Mouse (Mus musculus) stomach, embryonic 16.5 days (tissue): ENCODE measurements around the gene Armt1. TPM values are rescaled to one million over a fixed set of nuclear protein-coding genes. Genes with fewer than 3 reads are reported as not detected.

ENCODE experiments used
- ATAC-seq: fragments of 200-750 bp; cut with Nextera tagmentation; 2 replicates; pipeline ENCODE4 v1.8.0; 2017; ENCODE audit warnings: moderate number of reproducible peaks, moderate TSS enrichment; ENCODE audit not compliant: insufficient read depth, low FRiP score
- H3K27ac ChIP-seq: fragments of 300-500 bp; sonication (generic); 2 replicates; pipeline ENCODE4 v1.5.1; 2014; ENCODE audit warnings: low read length
- H3K27me3 ChIP-seq: fragments of 300-500 bp; sonication (generic); 2 replicates; pipeline ENCODE4 v1.6.1; 2014; ENCODE audit warnings: low read length, control low read depth, mixed read lengths; ENCODE audit not compliant: control insufficient read depth, insufficient read depth
- H3K36me3 ChIP-seq: fragments of 300-500 bp; sonication (generic); 2 replicates; pipeline ENCODE4 v1.6.1; 2014; ENCODE audit warnings: low read length; ENCODE audit not compliant: control insufficient read depth, insufficient read depth
- H3K4me1 ChIP-seq: fragments of 300-500 bp; sonication (generic); 2 replicates; pipeline ENCODE4 v1.6.1; 2014; ENCODE audit warnings: low read length, control low read depth, mixed read lengths; ENCODE audit not compliant: control insufficient read depth, insufficient read depth
- H3K4me2 ChIP-seq: fragments of 300-500 bp; sonication (generic); 2 replicates; pipeline ENCODE4 v1.6.1; 2014; ENCODE audit warnings: low read depth, low read length, mixed read lengths
- H3K4me3 ChIP-seq: fragments of 300-500 bp; sonication (generic); replicated peaks from 2 replicates; pipeline ENCODE4 v1.5.1; 2014; ENCODE audit warnings: mild to moderate bottlenecking, low read length
- H3K9ac ChIP-seq: fragments of 300-500 bp; sonication (generic); 2 replicates; pipeline ENCODE4 v1.6.1; 2014; ENCODE audit warnings: low read length
- H3K9me3 ChIP-seq: fragments of 300-500 bp; sonication (generic); replicated peaks from 2 replicates; pipeline ENCODE4 v1.6.1; 2016; ENCODE audit warnings: low read length, control low read depth; ENCODE audit not compliant: control insufficient read depth
- WGBS: fragments of 180-500 bp; shearing (Covaris S2); extraction: QIAGEN DNeasy Blood & Tissue Kit; methylation state at CpG from one replicate; pipeline ENCODE4 v1.1.7; 2014; 5-methylcytosine and 5-hydroxymethylcytosine counted together
- polyA plus RNA-seq: library from polyadenylated mRNA; unstranded; fragments of >200 nt; fragmentation: Nextera tagmentation; extraction: Ambion mirVana; gene quantifications from 2 replicates; pipeline ENCODE4 v1.2.1, GENCODE M21; 2015

Armt1 gene
- polyA plus RNA-seq, 1 experiment from 2014 or later, result 15.3 TPM

- WGBS, result 51% methylated on average over 2 of the region's 3 CpGs
- Histone ChIP-seq H3K4me2 (no peak overlapping the region), H3K4me1 (no peaks in the 10 kb centered on the region), H3K27me3 (no peaks in the 10 kb centered on the region), H3K4me3 (no peak overlapping the region), H3K27ac (no peak overlapping the region), H3K9ac (no peak overlapping the region), H3K9me3 (no peaks in the 10 kb centered on the region), H3K36me3 (no peaks in the 10 kb centered on the region)
- ATAC-seq, result no peak
These were observed 59.0 kb downstream of the Armt1 start for GRCm38 (mm10) chr10:4491281-4491680.

GRCm38 (mm10) chr10:4492045-4492444, 59.8 kb downstream of the Armt1 start:
- no peaks in the 10 kb centered on the region for H3K4me1 ChIP-seq
- no peak overlapping the region for H3K4me2 ChIP-seq
- no peaks in the 10 kb centered on the region for H3K9me3 ChIP-seq
- no peak overlapping the region for H3K27ac ChIP-seq
- no peak overlapping the region for H3K9ac ChIP-seq
- H3K27me3 ChIP-seq, result no peaks in the 10 kb centered on the region
- 65% methylated on average over 1 of the region's 1 CpGs for WGBS
- ATAC-seq, result no peak
- no peak overlapping the region for H3K4me3 ChIP-seq
- H3K36me3 ChIP-seq, result no peaks in the 10 kb centered on the region

- Histone ChIP-seq H3K4me3 (no peak overlapping the region), H3K9me3 (no peaks in the 10 kb centered on the region), H3K9ac (no peak overlapping the region), H3K27me3 (no peaks in the 10 kb centered on the region), H3K27ac (no peak overlapping the region), H3K4me2 (no peak overlapping the region), H3K4me1 (no peaks in the 10 kb centered on the region), H3K36me3 (no peaks in the 10 kb centered on the region)
- ATAC-seq, result no peak
- 19% methylated on average over 4 of the region's 4 CpGs for WGBS
These were observed 60.6 kb downstream of the Armt1 start for GRCm38 (mm10) chr10:4492909-4493308.

GRCm38 (mm10) chr10:4503251-4503650, 71.0 kb downstream of the Armt1 start:
- H3K4me1 ChIP-seq, result no peaks in the 10 kb centered on the region
- 77% methylated on average over 8 of the region's 8 CpGs for WGBS
- H3K36me3 ChIP-seq, result no peaks in the 10 kb centered on the region
- H3K27me3 ChIP-seq, result no peaks in the 10 kb centered on the region
- no peak overlapping the region for H3K27ac ChIP-seq
- no peak overlapping the region for H3K9ac ChIP-seq
- no peaks in the 10 kb centered on the region for H3K9me3 ChIP-seq
- H3K4me3 ChIP-seq, result no peak overlapping the region
- H3K4me2 ChIP-seq, result no peak overlapping the region
- no peak for ATAC-seq

Other genes with a start within 250 kb of the Armt1 start
- gene Akap12, start 166.1 kb upstream of the Armt1 start, polyA plus RNA-seq, result 68.1 and 71.4 TPM in 2 replicates
- gene Zbtb2, start 44.4 kb upstream of the Armt1 start, polyA plus RNA-seq, result 11.7 and 12.8 TPM in 2 replicates
- gene Rmnd1, start 79 bp upstream of the Armt1 start, polyA plus RNA-seq, result 43.1 and 44.3 TPM in 2 replicates
- 0.12 and 0.35 TPM in 2 replicates for gene Ccdc170, start 50.0 kb downstream of the Armt1 start, polyA plus RNA-seq
- gene Esr1, start 179.1 kb downstream of the Armt1 start, polyA plus RNA-seq, result 0.54 and 0.80 TPM in 2 replicates